Mouse (Mus musculus): ENCODE results near the gene Fam107a.
"Not testable (repeated sequence)": the region's sequence is repeated elsewhere in the genome, so short reads cannot be mapped to it uniquely, and the experiment has no call there.

Fam107a gene

DNA sequence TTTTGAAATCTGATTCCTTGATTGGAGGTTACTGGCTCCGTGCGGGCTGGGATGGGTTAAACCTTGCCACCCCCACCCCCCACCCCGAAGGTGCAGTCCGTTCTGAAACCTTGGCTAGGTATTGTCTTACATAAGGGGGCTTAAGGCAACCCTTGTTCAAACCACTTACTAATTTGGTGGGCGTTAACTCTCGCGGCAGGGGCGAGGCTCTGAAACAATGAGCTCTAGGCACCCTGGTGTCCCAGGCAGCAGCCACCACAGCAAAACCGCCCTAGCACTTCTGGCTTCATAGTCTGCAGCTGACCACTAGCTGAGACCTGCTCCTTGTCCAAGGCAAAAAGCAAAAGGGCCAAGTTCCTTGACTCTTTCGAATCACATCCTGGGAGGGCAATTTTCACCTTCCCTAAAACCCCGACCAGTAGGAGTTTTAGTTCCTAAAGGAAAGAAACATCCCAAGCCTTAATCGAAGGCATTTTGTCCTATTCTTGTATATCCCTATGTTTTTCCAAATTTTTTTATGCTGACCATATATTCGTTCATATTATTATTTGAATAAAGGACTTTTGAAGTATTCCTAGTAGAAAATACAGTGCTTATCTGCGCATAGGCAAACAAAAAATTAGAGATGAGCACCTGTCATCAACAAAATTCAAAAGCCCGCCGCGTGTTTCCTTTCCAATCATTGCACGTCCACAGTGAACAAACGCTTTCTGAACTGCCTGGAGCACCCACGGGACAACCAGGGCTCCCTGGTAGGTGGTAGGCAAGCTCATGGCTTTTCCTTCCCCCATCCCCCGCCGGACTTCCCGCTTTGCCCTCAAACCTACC, 1.2 kb downstream of the Fam107a start:
- no peak for DNase-seq (ENCODE audit: low spot score in 2 of 2)

DNA sequence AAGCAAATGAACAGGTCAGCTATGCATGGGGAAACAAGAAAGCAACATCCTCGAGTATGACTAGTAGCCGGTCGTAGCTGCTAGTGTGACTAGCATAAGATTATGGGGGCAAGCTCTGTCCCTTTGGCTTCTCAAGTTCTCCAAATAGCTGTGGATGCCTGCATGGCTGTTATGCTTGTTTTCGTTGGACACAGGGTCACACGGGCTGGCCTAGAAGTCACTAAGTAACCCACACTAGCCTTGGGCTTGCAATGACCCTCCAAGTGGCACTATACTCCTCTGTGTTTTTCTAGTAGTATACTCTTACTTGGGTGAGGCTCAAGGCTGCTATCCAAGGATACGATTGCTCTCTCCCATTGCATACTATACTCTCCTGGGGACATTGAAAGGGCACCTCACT, 2.7 kb downstream of the Fam107a start:
- no peak for DNase-seq (ENCODE audit: low spot score in 2 of 2)

DNA sequence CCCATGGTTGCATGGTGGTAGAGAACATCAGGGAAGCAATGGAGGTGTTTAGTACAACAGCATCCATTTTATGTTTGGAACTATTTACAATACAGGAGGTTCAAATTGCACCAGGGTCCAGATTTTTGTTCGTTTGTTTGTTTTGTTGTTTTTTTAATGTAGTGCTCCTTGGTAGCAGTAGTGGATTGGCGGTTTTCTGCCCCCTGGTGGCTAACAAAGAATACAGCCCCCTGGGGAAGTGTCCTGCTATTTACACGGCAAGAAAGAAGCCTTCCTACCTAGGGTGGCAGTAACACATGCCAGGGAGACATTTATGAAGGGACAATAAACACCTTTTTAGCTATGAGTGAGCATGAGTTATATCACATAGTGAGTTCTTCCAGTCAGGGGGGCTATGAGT, 3.3 kb downstream of the Fam107a start:
- no peak for DNase-seq (ENCODE audit: low spot score in 2 of 2)

DNA sequence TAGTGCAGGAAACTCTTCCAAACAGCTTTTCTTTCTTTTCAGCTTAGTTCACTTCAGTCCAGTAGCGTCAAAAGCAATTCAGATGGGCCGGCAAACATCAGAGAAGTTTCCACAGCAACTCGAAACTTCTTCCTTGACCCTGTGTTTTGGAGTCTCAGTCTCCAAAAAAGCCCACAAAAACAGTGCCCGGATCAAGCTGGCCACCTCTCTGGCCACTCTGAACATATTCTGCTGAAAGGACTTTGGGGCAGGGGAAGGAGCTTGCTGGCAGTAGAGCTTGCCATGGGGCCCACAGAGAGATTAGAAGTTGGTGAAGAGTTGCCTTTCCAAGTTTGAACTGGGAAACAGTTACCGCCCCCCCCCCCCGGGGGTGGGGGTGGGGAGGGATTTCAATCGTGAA, 3.9 kb downstream of the Fam107a start:
- peak; percentile 66 to 69 for DNase-seq (ENCODE audit: low spot score in 2 of 2)

DNA sequence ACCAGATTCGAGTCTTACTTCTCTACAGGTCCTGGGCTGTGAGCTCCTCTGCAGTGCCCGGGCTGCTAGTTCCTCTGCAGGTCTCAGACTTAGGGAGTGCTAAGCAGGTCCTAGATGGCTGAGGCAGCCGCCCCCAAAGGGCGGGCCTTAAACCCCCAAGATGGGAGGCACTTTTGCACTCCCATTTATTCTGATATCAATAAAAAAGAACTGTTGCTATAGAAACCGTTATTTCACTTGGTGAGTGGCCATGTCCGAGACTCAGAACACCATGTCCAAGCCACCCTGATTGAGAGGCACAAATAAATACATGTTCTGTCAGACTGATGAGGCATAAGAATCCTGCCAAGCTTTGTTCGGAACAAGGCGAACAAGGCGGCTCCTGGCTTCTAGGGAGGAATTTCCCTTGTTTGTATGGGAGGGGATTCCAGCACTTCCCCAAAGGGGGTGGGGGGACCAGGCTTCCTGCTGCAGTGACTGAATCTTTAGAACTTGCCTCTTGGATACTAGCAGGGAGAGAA, 8.1 kb downstream of the Fam107a start:
- peak; percentile 48 to 53 for DNase-seq (ENCODE audit: low spot score in 2 of 2)

DNA sequence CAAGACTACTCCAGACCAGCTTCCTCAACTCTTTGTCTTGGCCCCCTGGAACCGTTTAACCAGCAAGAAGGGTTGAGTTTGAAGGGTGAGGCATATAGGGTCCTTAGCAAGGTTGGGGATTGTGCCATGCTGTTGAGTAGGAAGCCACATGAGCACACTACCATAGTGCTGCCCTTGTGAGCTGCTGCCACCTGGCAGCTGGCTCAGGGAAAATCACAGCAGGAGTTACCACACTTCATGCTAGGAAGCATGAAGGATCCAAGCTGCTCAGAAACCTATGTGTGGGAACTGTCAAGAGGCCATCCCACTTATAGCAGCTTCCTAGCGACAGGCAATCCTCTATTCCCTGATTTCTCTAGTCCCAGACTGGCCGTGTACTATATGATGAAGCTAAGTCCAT, 9.2 kb downstream of the Fam107a start:
- DNase-seq (ENCODE audit: low spot score in 2 of 2) = no peak

DNA sequence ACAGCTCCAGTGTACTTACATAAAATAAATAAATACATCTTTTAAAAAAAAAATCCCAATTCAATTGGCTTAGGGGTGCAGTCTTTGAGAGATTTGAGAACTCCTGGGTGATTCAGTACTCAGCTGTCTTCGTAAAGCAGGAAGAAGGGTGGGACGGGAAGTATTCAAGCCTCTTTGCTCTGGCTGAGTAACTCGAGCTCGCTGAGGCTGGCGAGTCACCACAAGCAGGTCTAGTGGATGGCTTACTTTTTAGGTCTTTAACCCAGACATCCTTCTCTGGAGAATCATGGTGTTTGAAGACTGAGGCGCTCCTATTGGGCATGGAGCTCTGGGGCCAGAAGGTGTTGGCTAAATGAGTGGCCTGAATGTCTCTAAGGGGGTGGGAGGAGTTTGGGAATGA, 10.9 kb downstream of the Fam107a start:
- DNase-seq (ENCODE audit: low spot score in 2 of 2) = no peak

DNA sequence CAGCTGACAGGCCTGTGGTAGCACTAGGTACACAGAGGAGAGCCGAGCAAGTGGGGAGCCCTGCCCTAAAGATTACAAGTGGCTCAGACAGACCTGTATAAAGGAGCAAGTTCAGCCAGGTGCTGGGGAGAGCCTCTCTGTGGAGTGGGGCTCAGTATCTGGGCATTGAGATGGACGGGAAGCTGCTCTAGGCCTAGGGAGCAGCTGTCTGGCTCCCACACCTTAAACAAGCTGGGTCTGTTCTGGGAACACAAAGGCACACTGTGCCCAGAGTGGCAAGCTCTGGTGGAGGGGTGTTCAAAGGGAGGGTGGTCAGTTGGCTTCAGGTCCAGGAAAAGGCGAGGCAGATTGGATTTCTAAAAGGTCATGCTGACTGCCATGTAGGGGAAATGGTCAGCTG, 12.8 kb downstream of the Fam107a start:
- peak; percentile 49 to 53 for DNase-seq (ENCODE audit: low spot score in 2 of 2)

DNA sequence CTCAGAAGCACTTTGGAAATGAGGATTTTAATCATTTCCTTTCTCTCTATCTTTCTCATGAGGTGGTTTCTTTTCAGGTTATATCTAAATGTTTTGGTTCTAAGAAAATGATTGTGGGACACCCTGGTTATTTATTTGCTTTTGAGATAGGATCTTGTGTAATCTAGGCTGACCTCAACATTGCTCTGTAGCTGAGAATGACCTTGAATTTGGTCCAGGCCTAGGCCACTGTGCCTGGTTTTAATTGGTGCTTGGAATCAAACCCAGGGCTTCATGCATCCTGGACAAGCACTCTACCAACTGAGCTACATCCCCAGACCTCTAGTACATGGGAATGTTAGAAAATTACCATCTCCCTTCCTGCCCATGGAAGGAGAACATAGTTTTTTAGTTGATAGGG, 13.7 kb downstream of the Fam107a start:
- DNase-seq (ENCODE audit: low spot score in 2 of 2) = no peak

DNA sequence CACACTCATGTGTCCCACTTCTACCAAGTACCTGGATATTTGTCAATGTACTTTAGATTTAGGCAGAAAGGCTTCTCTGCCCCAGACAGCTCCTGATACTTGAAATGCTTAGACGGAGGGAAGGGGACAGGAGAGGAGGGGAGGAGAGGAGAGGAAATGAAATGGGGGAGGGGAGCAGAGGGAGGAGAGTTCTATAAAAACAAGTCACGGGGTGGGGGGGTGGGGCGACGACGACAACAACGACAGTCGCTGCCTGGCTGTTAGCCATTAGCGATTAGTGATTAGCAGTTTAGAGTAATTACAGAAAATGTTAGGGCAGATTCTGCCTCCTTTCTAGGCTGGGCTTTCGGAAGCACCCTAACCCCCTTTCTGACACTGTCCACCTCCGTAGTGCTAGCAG, 15.1 kb downstream of the Fam107a start:
- DNase-seq (ENCODE audit: low spot score in 2 of 2) = peak in 1 of 2 experiments; percentile 19

DNA sequence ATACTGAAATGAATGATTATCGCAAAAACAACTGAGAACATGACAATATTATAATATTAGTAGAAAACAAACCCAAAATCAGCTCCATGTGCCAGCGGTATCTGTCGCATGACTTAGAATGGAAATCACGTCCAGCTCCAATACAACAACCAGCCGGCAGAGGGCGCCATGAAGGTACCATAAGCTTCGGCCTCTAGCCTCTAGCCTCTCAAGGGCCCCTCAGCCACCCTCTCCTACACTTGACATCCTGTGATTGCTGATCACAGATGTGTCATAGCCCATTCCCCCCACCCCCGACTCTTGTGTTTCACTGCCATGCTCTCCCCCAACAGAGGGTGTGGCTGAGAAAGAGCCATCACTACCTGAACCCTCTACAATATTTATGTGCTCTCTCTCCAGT, 17.5 kb downstream of the Fam107a start:
- DNase-seq (ENCODE audit: low spot score in 2 of 2) = peak; percentile 26 to 38

DNA sequence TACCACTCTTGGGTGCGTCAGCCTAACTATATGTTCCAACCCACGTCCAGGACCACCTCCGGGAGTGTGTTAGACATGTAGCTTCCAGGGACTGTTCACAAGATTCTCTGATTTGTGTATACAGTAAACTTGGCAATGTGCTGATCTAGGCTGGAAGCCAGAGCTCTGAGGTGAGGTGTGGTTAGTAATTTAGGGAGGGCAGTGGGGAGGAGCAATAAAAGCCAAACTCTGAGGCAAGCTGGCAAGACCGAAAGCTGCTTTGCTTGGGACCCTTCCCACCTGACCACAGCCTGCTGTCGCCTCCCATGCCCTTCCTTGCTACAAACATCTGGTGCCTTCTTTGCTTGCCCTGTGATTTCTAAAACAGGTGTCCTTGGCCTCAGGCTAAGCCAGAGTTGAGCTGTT, 19.9 kb downstream of the Fam107a start:
- DNase-seq (ENCODE audit: low spot score in 2 of 2) = no peak

DNA sequence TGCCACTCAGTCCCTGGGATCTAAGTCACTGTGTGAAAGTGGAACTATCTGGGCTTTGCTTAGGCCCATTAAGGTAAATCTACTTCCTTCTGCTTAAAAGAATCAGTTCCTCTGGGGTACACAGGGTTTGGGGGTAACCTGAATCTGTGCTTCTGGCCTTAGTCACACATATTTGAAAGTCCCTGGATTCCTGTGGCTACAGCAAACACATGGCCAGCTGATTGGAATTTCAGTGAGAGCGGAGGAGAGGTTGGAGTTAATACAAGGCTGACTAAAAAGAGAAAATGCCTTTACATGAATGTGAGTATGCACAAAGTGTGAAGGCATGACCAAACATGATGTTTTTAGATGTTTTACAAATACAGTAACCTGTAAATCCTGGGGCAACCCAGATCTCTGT, 23.6 kb downstream of the Fam107a start:
- no peak for DNase-seq (ENCODE audit: low spot score in 2 of 2)

DNA sequence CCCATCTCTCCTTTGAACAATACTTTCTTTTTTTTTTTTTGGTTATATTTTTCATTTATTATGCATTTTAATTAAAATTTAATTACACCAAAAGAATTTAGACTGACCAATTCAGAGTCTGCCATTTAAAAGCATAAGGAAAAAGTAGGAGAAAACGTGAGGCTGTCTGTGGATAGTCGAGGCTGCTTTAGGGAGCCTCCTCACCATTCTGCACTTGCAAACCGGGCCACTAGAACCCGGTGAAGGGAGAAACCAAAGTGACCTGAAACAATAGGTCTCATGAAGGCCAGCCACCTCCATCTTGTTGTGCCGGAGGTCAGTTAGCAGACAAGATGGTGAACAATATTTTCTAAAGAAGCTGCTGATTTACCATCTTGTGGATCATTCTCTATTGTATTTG, 31.2 kb downstream of the Fam107a start:
- peak in 1 of 2 experiments; percentile 44 for DNase-seq (ENCODE audit: low spot score in 2 of 2)

DNA sequence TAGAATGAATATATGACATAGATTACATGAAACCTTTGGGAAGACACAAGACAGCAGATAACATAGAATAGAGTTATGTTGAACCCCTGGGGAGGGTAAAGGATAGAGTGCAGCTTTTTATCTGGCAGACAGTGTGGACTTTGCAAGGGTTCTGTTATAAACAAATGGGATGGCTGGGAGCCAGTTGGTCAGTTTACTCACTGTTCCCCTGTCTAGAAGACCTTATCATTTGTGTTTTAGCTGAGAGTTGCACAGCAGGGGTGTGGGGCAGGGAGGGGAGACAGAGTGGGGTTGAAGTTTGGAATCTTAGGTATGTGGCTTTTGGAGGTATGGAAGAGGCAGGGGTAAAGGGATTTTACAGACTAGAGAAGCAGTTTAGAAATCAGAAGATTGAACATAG, 34.0 kb downstream of the Fam107a start:
- no peak for DNase-seq (ENCODE audit: low spot score in 2 of 2)

DNA sequence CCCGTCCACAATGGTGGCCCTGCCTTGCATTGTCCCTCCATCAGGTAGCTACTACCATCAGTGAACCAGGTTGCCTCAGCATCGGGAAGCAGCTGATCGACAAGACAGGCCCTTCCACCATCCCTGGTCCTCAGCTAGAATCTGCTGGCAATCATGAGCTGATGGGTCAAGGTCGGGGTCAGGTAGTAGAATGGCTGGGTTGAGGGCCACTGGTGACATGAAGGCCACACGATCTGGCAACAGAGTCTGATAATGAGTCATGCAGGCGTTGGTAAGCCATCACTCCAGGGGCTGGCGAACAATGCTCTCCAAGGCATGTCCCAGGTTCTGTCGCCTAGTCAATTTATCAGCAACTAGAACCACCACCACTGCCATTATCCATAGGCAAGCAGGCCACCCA, 46.5 kb downstream of the Fam107a start:
- DNase-seq (ENCODE audit: low spot score in 2 of 2) = not testable (repeated sequence)

DNA sequence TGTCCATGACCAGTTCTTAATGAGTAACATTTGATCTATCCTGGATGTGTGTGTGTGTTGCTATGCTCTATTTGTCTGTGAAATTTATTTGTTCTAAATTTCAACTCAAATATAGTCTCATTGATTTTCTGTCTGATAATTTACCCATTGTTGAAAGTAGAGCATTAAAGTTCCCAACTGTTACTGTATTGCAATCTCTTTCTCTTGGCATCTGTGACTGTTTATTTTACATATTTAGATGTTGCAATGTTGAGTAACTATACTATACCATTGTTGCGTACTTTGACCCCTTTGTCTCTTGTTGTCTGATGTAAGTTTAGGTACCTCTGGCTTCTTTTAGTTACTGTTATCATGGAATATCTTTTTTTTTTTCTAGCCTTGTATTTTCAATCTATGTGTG, 53.4 kb downstream of the Fam107a start:
- DNase-seq (ENCODE audit: low spot score in 2 of 2) = no peak

DNA sequence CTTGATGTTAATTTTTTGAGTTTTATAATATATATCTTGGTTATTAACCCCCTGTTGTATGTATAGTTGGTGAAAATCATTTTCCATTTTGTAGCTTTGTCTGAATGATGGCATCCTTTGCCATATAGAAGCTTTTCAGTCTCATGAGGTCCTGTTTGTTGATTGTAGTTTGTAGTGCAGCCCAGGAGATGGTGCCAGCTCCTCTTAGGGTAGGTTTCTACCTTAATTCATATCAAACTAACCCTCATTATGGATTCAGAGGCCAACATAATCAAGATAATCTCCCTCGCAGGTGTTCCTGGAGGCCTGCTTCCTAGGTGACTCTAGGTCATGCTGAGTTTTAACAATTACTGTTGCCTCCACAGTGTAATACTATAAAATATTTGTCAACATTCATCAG, 55.6 kb downstream of the Fam107a start:
- DNase-seq (ENCODE audit: low spot score in 2 of 2) = no peak

DNA sequence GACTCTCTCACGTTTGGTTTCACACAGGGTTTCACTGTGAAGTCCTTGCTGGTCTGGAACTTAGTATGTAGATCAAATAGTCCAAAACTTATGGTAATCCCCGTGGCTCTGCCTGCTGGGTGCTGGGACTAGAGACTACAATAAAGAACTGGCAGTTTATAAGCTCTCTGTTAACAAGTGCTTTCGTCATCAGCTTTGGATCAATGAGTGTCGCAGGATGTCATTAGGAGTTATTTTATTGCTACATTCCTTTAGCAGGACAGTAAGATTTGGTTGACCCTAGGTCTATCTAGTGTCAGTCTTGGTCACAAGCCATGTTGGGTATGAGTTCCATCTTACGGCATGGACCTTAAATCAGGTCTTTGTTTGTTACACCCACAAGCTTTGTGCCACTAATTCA, 57.6 kb downstream of the Fam107a start:
- no peak for DNase-seq (ENCODE audit: low spot score in 2 of 2)

DNA sequence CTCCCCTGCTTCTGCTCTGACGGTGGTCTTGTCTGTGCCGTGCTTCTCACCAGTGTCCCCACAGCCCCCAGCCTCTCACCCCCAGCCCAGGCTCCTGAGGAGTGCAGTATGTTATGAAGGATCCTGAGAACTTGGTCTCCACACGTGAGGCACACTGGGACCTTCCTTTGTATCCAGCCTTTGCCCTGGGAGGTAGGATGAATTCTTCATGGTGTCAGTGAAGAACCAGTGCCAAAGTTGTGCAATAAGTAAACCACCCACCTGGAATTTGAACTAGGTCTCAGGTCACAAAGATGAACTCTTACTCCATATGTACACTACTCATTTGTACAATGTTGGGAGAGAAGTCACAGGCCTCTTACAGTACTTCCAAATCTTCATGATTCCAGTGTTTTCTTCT, 58.7 kb downstream of the Fam107a start, which contains the start of gene Acox2:
TSS of gene Acox2 (minus strand) at position 188 of the 400 bp plus-strand sequence.
- DNase-seq (ENCODE audit: low spot score in 2 of 2) = no peak

DNA sequence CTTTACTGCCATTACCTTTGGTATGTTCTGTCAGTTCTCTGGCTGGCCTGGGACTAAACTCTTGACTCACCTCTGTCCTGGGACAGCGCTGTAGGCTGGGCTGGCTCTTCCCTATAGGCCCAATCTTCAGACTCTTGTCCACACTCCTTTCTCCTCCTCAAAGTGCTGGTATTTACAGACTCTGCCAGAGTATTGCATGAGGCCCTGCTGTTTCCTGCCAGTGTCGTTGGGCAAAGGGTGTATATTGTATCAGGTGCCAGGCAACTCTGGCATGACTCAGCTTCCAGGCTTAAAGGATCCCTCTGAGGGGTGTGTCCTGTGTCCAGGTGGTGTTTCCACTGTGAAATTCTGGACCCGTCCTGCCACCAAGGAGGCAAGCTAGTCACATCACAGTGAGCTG, 59.1 kb downstream of the Fam107a start:
- no peak for DNase-seq (ENCODE audit: low spot score in 2 of 2)

DNA sequence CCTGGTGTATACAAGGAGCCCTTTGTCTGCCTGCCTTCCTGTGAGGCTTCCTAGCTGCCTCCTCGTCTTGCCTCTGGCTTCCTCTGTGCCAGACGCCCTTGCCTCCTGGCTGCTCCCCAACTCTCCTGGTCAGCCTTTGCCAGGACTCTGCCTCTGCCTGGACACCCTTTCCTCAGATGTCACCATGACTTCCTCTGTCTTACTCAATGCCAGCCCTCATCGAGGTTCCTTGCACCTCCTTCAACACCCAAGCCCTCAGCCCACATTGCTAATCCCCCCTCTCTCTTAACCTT, 59.5 kb downstream of the Fam107a start:
- DNase-seq (ENCODE audit: low spot score in 2 of 2) = peak in 1 of 2 experiments; percentile 29

DNA sequence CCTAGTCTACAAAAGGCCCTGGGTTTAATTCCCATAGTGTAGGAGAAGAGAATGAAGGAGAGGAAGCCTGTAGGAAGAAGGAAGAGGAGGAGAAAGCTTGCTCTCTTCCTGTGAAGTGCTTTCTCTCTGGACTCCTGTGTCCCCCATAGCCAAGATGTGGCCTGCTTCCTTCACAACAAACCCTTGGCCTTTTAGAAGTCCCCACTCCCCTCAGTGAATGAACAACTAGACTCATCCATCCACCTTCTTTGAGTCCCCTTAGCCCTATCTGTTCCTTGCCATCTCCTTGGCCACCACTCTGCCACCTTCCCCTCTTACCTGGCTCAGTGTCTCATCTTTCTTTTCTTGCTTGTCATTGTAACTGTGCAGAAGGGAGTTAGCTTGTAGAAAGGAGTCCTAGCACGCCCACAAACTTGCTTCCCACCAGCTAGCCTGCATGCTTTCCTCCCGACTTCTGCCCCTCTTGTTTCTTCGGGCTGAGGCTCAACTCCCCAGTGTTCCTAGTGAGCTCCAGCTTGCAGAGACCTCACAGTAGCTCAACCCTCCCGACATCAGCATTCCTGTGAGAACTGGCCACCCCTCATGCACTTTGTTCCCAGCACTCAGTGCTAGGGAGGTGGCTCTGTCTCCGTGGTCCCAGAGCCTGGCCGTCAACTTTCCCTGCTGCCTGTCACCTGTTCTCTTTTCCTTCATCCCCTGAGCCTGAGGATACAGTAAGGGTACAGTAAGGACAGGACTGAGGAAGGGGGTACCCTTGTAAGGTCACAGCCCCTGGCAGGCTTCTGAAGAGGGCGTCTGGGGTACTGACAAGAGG, 60.1 kb downstream of the Fam107a start:
- no peak for DNase-seq (ENCODE audit: low spot score in 2 of 2)
